8 mouse cellular contexts compared by ENCODE assay signal in genomic region chr2:38584514-38585378, GRCm38 (mm10). TPM values are rescaled to one million over a fixed set of nuclear protein-coding genes. Genes with fewer than 3 reads are reported as not detected.
A peak's percentile ranks its signal among the peaks of the same experiment; 100 is the strongest.
DNase-seq lines count a peak whose midpoint lies in the region; ATAC-seq and TF ChIP-seq lines count a peak whose summit lies in the region.

No protein-coding gene starts in this region.

- WGBS in kidney, embryonic 14.5 days = 50% methylated on average over 13 of the region's 13 CpGs
- 43% methylated on average over 13 of the region's 13 CpGs for WGBS in embryonic facial prominence, embryonic 10.5 days
- WGBS in hindbrain, postnatal 0 days = 16% methylated on average over 13 of the region's 13 CpGs

- H3K36me3 ChIP-seq in kidney, embryonic 14.5 days (ENCODE audit: control insufficient read depth, insufficient read depth, low read length) = peaks cover 64% of the 10 kb centered on the region
- H3K36me3 ChIP-seq in embryonic facial prominence, embryonic 10.5 days (replicated peaks) = peaks cover 90% of the 10 kb centered on the region
- H3K36me3 ChIP-seq in hindbrain, postnatal 0 days (ENCODE audit: insufficient read depth, low read length) = peaks cover 22% of the 10 kb centered on the region

- H3K4me3 ChIP-seq in kidney, embryonic 14.5 days (ENCODE audit: low read length) = no peak overlapping the region
- no peak overlapping the region for H3K4me3 ChIP-seq in embryonic facial prominence, embryonic 10.5 days
- no peak overlapping the region for H3K4me3 ChIP-seq in hindbrain, postnatal 0 days (ENCODE audit: low read length)

- peak; percentile 32; the same call in 1 of the 2 replicates for TF ChIP-seq CTCF in hindbrain, postnatal 0 days (IDR thresholded peaks at IDR 0.05; ENCODE audit: low read depth)

- H3K27ac ChIP-seq in kidney, embryonic 14.5 days (ENCODE audit: low read depth, low read length) = no peak overlapping the region
- peak overlapping the region; percentile 69 for H3K27ac ChIP-seq in embryonic facial prominence, embryonic 10.5 days (replicated peaks)
- H3K27ac ChIP-seq in hindbrain, postnatal 0 days = no peak overlapping the region

- no peak overlapping the region for H3K9ac ChIP-seq in kidney, embryonic 14.5 days (ENCODE audit: low read depth, low read length)
- no peak overlapping the region for H3K9ac ChIP-seq in hindbrain, postnatal 0 days (replicated peaks; ENCODE audit: low read length)

- ATAC-seq in kidney, embryonic 14.5 days (ENCODE audit: low FRiP score, low TSS enrichment) = no peak
- ATAC-seq in hindbrain, postnatal 0 days = peak; percentile 44
- no peak for ATAC-seq in frontal cortex, adult (ENCODE audit: low TSS enrichment)
- ATAC-seq in erythroblast, adult 5-6 weeks (replicated peaks; ENCODE audit: low FRiP score, poor library complexity, severe bottlenecking) = no peak

- H3K4me2 ChIP-seq in kidney, embryonic 14.5 days (replicated peaks; ENCODE audit: low read depth, low read length) = no peak overlapping the region
- H3K4me2 ChIP-seq in hindbrain, postnatal 0 days (ENCODE audit: low read depth, low read length) = no peak overlapping the region

- no peaks in the 10 kb centered on the region for H3K27me3 ChIP-seq in kidney, embryonic 14.5 days (ENCODE audit: control insufficient read depth, insufficient read depth, low read length)
- H3K27me3 ChIP-seq in embryonic facial prominence, embryonic 10.5 days (replicated peaks; ENCODE audit: low read depth, poor library complexity, severe bottlenecking) = no peaks in the 10 kb centered on the region
- no peaks in the 10 kb centered on the region for H3K27me3 ChIP-seq in hindbrain, postnatal 0 days (ENCODE audit: insufficient read depth, low read length)

- no peaks in the 10 kb centered on the region for H3K4me1 ChIP-seq in kidney, embryonic 14.5 days (ENCODE audit: control insufficient read depth, insufficient read depth, low read length)
- H3K4me1 ChIP-seq in embryonic facial prominence, embryonic 10.5 days = peaks cover 26% of the 10 kb centered on the region
- H3K4me1 ChIP-seq in hindbrain, postnatal 0 days (ENCODE audit: insufficient read depth, low read length) = peaks cover 10% of the 10 kb centered on the region; the same call in 1 of the 2 replicates

- no peaks in the 10 kb centered on the region for H3K9me3 ChIP-seq in kidney, embryonic 14.5 days (ENCODE audit: control insufficient read depth, low read length)
- H3K9me3 ChIP-seq in embryonic facial prominence, embryonic 10.5 days = no peaks in the 10 kb centered on the region
- H3K9me3 ChIP-seq in hindbrain, postnatal 0 days (ENCODE audit: low read length) = no peaks in the 10 kb centered on the region

- DNase-seq in kidney, postnatal 10 days = peak; percentile 35
- peak; percentile 40 for DNase-seq in embryonic facial prominence, embryonic 10.5 days (ENCODE audit: low spot score)
- DNase-seq in hindbrain, postnatal 0 days (ENCODE audit: low spot score) = peak; percentile 64
- DNase-seq in retina, adult 2 months (ENCODE audit: low read depth, low spot score) = peak; percentile 54
- DNase-seq in spleen, postnatal 36 days (ENCODE audit: low spot score in 2 of 2) = no peak

RNA-seq across cellular contexts. Expression of gene Psmb7, which starts 59.1 kb away (rescaled TPM):
- polyA plus RNA-seq in kidney, embryonic 14.5 days (2014; fragmentation: Nextera tagmentation; extraction: Ambion mirVana) = 287 and 379 TPM in 2 replicates
- 331 and 334 TPM in 2 replicates for polyA plus RNA-seq in embryonic facial prominence, embryonic 10.5 days (2016; fragmentation: Nextera tagmentation; extraction: Ambion mirVana)
- 172 and 178 TPM in 2 replicates for total RNA-seq in hindbrain, postnatal 0 days (2014; rRNA removed)
- polyA plus RNA-seq in hindbrain, postnatal 0 days (2015; fragmentation: Nextera tagmentation; extraction: Ambion mirVana) = 300 and 304 TPM in 2 replicates
- total RNA-seq in erythroblast, adult 5-6 weeks (2015; ENCODE audit: low replicate concordance) = 55.8 and 124 TPM in 2 replicates
- 83.9 and 94.1 TPM in 2 replicates for total RNA-seq in erythroblast, adult 5-6 weeks (2017; ENCODE audit: low replicate concordance)

Comparison
In these comparisons a context has a peak if more than half of its experiments do, and no peak if none do; other contexts are left out.
1. DNase-seq: peak in kidney, postnatal 10 days (single experiment), embryonic facial prominence, embryonic 10.5 days (single experiment), hindbrain, postnatal 0 days (single experiment) and retina, adult 2 months (single experiment); none in spleen, postnatal 36 days (0 of 2).